Mouse (Mus musculus): ENCODE data around the gene Afap1.

DNA sequence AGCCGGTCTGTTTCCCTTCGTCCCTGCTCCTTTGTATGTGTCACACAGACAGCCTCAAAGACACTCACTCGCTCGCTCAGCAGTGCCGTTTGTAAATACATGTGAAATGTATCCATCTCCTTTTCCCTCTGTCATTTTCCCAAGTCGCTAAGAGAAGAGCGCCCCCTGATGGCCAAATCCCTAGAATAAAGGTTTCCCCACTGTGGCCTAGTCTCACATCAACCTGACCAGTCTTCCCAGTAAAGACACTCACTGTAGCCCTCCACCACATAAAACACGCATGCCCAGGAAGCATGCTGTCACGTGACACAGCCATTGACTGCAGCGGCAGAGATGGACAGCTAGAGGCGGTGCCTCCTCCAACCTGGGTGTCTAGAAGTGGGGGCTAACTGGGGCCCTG lies 8.9 kb upstream of the Afap1 start:
- TF ChIP-seq CTCF (IDR thresholded peaks at IDR 0.05; ENCODE audit: low read depth, low read length) (no peak), POLR2A (IDR thresholded peaks at IDR 0.05; ENCODE audit: extremely low read depth, insufficient read depth, low read length) (no peak)
